Mouse (Mus musculus): ENCODE measurements around the gene Zdhhc6. TPM values are rescaled to one million over a fixed set of nuclear protein-coding genes. Genes with fewer than 3 reads are reported as not detected.

Gene Zdhhc6
- polyA plus RNA-seq, 1 experiment: 32.6 TPM

GRCm38 (mm10) chr19:55284093-55284492, 31.7 kb downstream of the Zdhhc6 start:
- no peaks in the 10 kb centered on the region for H3K79me3 ChIP-seq (ENCODE audit: low read depth)
- H3K4me3 ChIP-seq (ENCODE audit: insufficient read depth, poor library complexity, severe bottlenecking): no peak overlapping the region
- TF ChIP-seq CEBPB (IDR thresholded peaks at IDR 0.05; ENCODE audit: low read depth): no peak
- TF ChIP-seq MYOD1 (IDR thresholded peaks at IDR 0.05; ENCODE audit: control insufficient read depth, insufficient read length, low read depth): no peak
- H3K27me3 ChIP-seq (ENCODE audit: control insufficient read depth, insufficient read depth, insufficient read length): no peaks in the 10 kb centered on the region
- peaks cover 68% of the 10 kb centered on the region for H3K36me3 ChIP-seq (ENCODE audit: control insufficient read depth, insufficient read depth)
- H3ac ChIP-seq (ENCODE audit: control insufficient read depth, insufficient read length, low read depth): no peak overlapping the region
- no peaks in the 10 kb centered on the region for H3K79me2 ChIP-seq (ENCODE audit: control insufficient read depth, insufficient read depth)

- H3K79me2 ChIP-seq (ENCODE audit: control insufficient read depth, insufficient read depth): no peaks in the 10 kb centered on the region
- H3K36me3 ChIP-seq (ENCODE audit: control insufficient read depth, insufficient read depth): peaks cover 58% of the 10 kb centered on the region
- H3K27me3 ChIP-seq (ENCODE audit: control insufficient read depth, insufficient read depth, insufficient read length): no peaks in the 10 kb centered on the region
- no peak overlapping the region for H3K4me3 ChIP-seq (ENCODE audit: insufficient read depth, poor library complexity, severe bottlenecking)
- H3ac ChIP-seq (ENCODE audit: control insufficient read depth, insufficient read length, low read depth): no peak overlapping the region
- TF ChIP-seq MYOD1 (IDR thresholded peaks at IDR 0.05; ENCODE audit: control insufficient read depth, insufficient read length, low read depth): no peak
- no peak for TF ChIP-seq USF1 (IDR thresholded peaks at IDR 0.05; ENCODE audit: low read depth)
- TF ChIP-seq CTCF (IDR thresholded peaks at IDR 0.05; ENCODE audit: control insufficient read depth, insufficient read depth, insufficient read length): no peak
- TF ChIP-seq FOSL1 (IDR thresholded peaks at IDR 0.05; ENCODE audit: insufficient read depth, low read length, poor library complexity, severe bottlenecking): no peak
- TF ChIP-seq MYOG (IDR thresholded peaks at IDR 0.05; ENCODE audit: control insufficient read depth, extremely low read depth, insufficient read length): no peak
- no peak for TF ChIP-seq CEBPB (IDR thresholded peaks at IDR 0.05; ENCODE audit: low read depth)
- H3K79me3 ChIP-seq (ENCODE audit: low read depth): no peaks in the 10 kb centered on the region
These were observed 39.1 kb downstream of the Zdhhc6 start for GRCm38 (mm10) chr19:55276770-55277169.

- TF ChIP-seq CEBPB (IDR thresholded peaks at IDR 0.05; ENCODE audit: low read depth) (no peak), USF1 (IDR thresholded peaks at IDR 0.05; ENCODE audit: low read depth) (no peak), FOSL1 (IDR thresholded peaks at IDR 0.05; ENCODE audit: insufficient read depth, low read length, poor library complexity, severe bottlenecking) (no peak), MYOG (IDR thresholded peaks at IDR 0.05; ENCODE audit: control insufficient read depth, extremely low read depth, insufficient read length) (no peak), CTCF (IDR thresholded peaks at IDR 0.05; ENCODE audit: control insufficient read depth, insufficient read depth, insufficient read length) (no peak), MYOD1 (IDR thresholded peaks at IDR 0.05; ENCODE audit: control insufficient read depth, insufficient read length, low read depth) (no peak), MAX (IDR thresholded peaks at IDR 0.05) (no peak)
These were observed 39.7 kb downstream of the Zdhhc6 start for GRCm38 (mm10) chr19:55276100-55276499.

GRCm38 (mm10) chr19:55273340-55273739, 42.5 kb downstream of the Zdhhc6 start:
- H3K4me3 ChIP-seq (ENCODE audit: insufficient read depth, poor library complexity, severe bottlenecking): no peak overlapping the region
- H3ac ChIP-seq (ENCODE audit: control insufficient read depth, insufficient read length, low read depth): no peak overlapping the region
- no peaks in the 10 kb centered on the region for H3K79me3 ChIP-seq (ENCODE audit: low read depth)
- peaks cover 54% of the 10 kb centered on the region for H3K36me3 ChIP-seq (ENCODE audit: control insufficient read depth, insufficient read depth)
- no peaks in the 10 kb centered on the region for H3K27me3 ChIP-seq (ENCODE audit: control insufficient read depth, insufficient read depth, insufficient read length)
- H3K79me2 ChIP-seq (ENCODE audit: control insufficient read depth, insufficient read depth): no peaks in the 10 kb centered on the region
- TF ChIP-seq CEBPB (IDR thresholded peaks at IDR 0.05; ENCODE audit: low read depth) (no peak), MYOD1 (IDR thresholded peaks at IDR 0.05; ENCODE audit: control insufficient read depth, insufficient read length, low read depth) (no peak), MYOG (IDR thresholded peaks at IDR 0.05; ENCODE audit: control insufficient read depth, extremely low read depth, insufficient read length) (no peak), USF1 (IDR thresholded peaks at IDR 0.05; ENCODE audit: low read depth) (no peak), FOSL1 (IDR thresholded peaks at IDR 0.05; ENCODE audit: insufficient read depth, low read length, poor library complexity, severe bottlenecking) (no peak), MAX (IDR thresholded peaks at IDR 0.05) (no peak), CTCF (IDR thresholded peaks at IDR 0.05; ENCODE audit: control insufficient read depth, insufficient read depth, insufficient read length) (no peak)

More at GRCm38 (mm10) chr19:55276100-55276499, 39.7 kb downstream of the Zdhhc6 start:
- Histone ChIP-seq H3K4me3 (ENCODE audit: insufficient read depth, poor library complexity, severe bottlenecking) (no peak overlapping the region), H3K79me3 (ENCODE audit: low read depth) (no peaks in the 10 kb centered on the region), H3K36me3 (ENCODE audit: control insufficient read depth, insufficient read depth) (peaks cover 56% of the 10 kb centered on the region), H3K27me3 (ENCODE audit: control insufficient read depth, insufficient read depth, insufficient read length) (no peaks in the 10 kb centered on the region), H3ac (ENCODE audit: control insufficient read depth, insufficient read length, low read depth) (no peak overlapping the region), H3K79me2 (ENCODE audit: control insufficient read depth, insufficient read depth) (no peaks in the 10 kb centered on the region)

- no peak overlapping the region for H3ac ChIP-seq (ENCODE audit: control insufficient read depth, insufficient read length, low read depth)
- H3K36me3 ChIP-seq (ENCODE audit: control insufficient read depth, insufficient read depth): peaks cover 55% of the 10 kb centered on the region
- peaks cover 14% of the 10 kb centered on the region for H3K79me2 ChIP-seq (ENCODE audit: control insufficient read depth, insufficient read depth)
- no peaks in the 10 kb centered on the region for H3K79me3 ChIP-seq (ENCODE audit: low read depth)
- H3K4me3 ChIP-seq (ENCODE audit: insufficient read depth, poor library complexity, severe bottlenecking): no peak overlapping the region
- no peak for TF ChIP-seq CTCF (IDR thresholded peaks at IDR 0.05; ENCODE audit: control insufficient read depth, insufficient read depth, insufficient read length)
- TF ChIP-seq MYOG (IDR thresholded peaks at IDR 0.05; ENCODE audit: control insufficient read depth, extremely low read depth, insufficient read length): no peak
- TF ChIP-seq USF1 (IDR thresholded peaks at IDR 0.05; ENCODE audit: low read depth): no peak
- TF ChIP-seq FOSL1 (IDR thresholded peaks at IDR 0.05; ENCODE audit: insufficient read depth, low read length, poor library complexity, severe bottlenecking): no peak
- no peak for TF ChIP-seq MYOD1 (IDR thresholded peaks at IDR 0.05; ENCODE audit: control insufficient read depth, insufficient read length, low read depth)
- TF ChIP-seq MAX (IDR thresholded peaks at IDR 0.05): no peak
- no peak for TF ChIP-seq CEBPB (IDR thresholded peaks at IDR 0.05; ENCODE audit: low read depth)
- H3K27me3 ChIP-seq (ENCODE audit: control insufficient read depth, insufficient read depth, insufficient read length): no peaks in the 10 kb centered on the region
These were observed 44.4 kb downstream of the Zdhhc6 start for GRCm38 (mm10) chr19:55271448-55271847.

GRCm38 (mm10) chr19:55269051-55269450, 46.8 kb downstream of the Zdhhc6 start:
- peaks cover 6% of the 10 kb centered on the region for H3K79me3 ChIP-seq (ENCODE audit: low read depth)
- TF ChIP-seq MYOD1 (IDR thresholded peaks at IDR 0.05; ENCODE audit: control insufficient read depth, insufficient read length, low read depth): no peak
- TF ChIP-seq MYOG (IDR thresholded peaks at IDR 0.05; ENCODE audit: control insufficient read depth, extremely low read depth, insufficient read length): no peak
- TF ChIP-seq MAX (IDR thresholded peaks at IDR 0.05): no peak
- TF ChIP-seq FOSL1 (IDR thresholded peaks at IDR 0.05; ENCODE audit: insufficient read depth, low read length, poor library complexity, severe bottlenecking): no peak
- TF ChIP-seq CEBPB (IDR thresholded peaks at IDR 0.05; ENCODE audit: low read depth): no peak
- no peak for TF ChIP-seq CTCF (IDR thresholded peaks at IDR 0.05; ENCODE audit: control insufficient read depth, insufficient read depth, insufficient read length)
- no peak for TF ChIP-seq USF1 (IDR thresholded peaks at IDR 0.05; ENCODE audit: low read depth)
- H3ac ChIP-seq (ENCODE audit: control insufficient read depth, insufficient read length, low read depth): no peak overlapping the region

More at GRCm38 (mm10) chr19:55269051-55269450, 46.8 kb downstream of the Zdhhc6 start:
- H3K36me3 ChIP-seq (ENCODE audit: control insufficient read depth, insufficient read depth): peaks cover 45% of the 10 kb centered on the region
- no peaks in the 10 kb centered on the region for H3K27me3 ChIP-seq (ENCODE audit: control insufficient read depth, insufficient read depth, insufficient read length)
- H3K79me2 ChIP-seq (ENCODE audit: control insufficient read depth, insufficient read depth): peaks cover 38% of the 10 kb centered on the region
- no peak overlapping the region for H3K4me3 ChIP-seq (ENCODE audit: insufficient read depth, poor library complexity, severe bottlenecking)

Measured in C2C12 (cell line).